Mouse (Mus musculus): ENCODE results near the gene Fyn. TPM values are rescaled to one million over a fixed set of nuclear protein-coding genes. Genes with fewer than 3 reads are reported as not detected.

Gene Fyn
- total and polyA plus RNA-seq, 2 experiments from 2014 or later = 95.2 to 120 TPM

- no peak for DNase-seq (ENCODE audit: low spot score)
- Histone ChIP-seq H3K9ac (replicated peaks; ENCODE audit: low read length) (no peak overlapping the region), H3K36me3 (ENCODE audit: insufficient read depth, low read length) (0 out of 2 replicates have a peak, but pooled peaks cover 19% of the 10 kb centered on the region), H3K27me3 (ENCODE audit: insufficient read depth, low read length) (no peaks in the 10 kb centered on the region), H3K9me3 (ENCODE audit: low read length) (no peaks in the 10 kb centered on the region), H3K4me2 (ENCODE audit: low read depth, low read length) (no peak overlapping the region), H3K27ac (0 out of 2 replicates have a peak overlapping the region, but pooled peaks have one; percentile 11), H3K4me3 (ENCODE audit: low read length) (no peak overlapping the region), H3K4me1 (ENCODE audit: insufficient read depth, low read length) (no peaks in the 10 kb centered on the region)
- TF ChIP-seq CTCF (IDR thresholded peaks at IDR 0.05; ENCODE audit: low read depth) = no peak
- WGBS = 48% methylated on average over 11 of the region's 11 CpGs
- ATAC-seq = no peak
These were observed 154.4 kb downstream of the Fyn start for GRCm38 (mm10) chr10:39522857-39523614.

GRCm38 (mm10) chr10:39524355-39524754 lies 155.7 kb downstream of the Fyn start:
- no peaks in the 10 kb centered on the region for H3K27me3 ChIP-seq (ENCODE audit: insufficient read depth, low read length)
- no peaks in the 10 kb centered on the region for H3K9me3 ChIP-seq (ENCODE audit: low read length)

GRCm38 (mm10) chr10:39525431-39525830 lies 156.8 kb downstream of the Fyn start:
- ATAC-seq = no peak
- Histone ChIP-seq H3K27ac (no peak overlapping the region), H3K4me2 (ENCODE audit: low read depth, low read length) (no peak overlapping the region), H3K27me3 (ENCODE audit: insufficient read depth, low read length) (no peaks in the 10 kb centered on the region), H3K9ac (replicated peaks; ENCODE audit: low read length) (no peak overlapping the region), H3K4me1 (ENCODE audit: insufficient read depth, low read length) (no peaks in the 10 kb centered on the region), H3K36me3 (ENCODE audit: insufficient read depth, low read length) (peaks cover 19% of the 10 kb centered on the region; the same call in 1 of the 2 replicates), H3K9me3 (ENCODE audit: low read length) (no peaks in the 10 kb centered on the region), H3K4me3 (ENCODE audit: low read length) (no peak overlapping the region)
- WGBS = 85% methylated on average over 13 of the region's 13 CpGs
- DNase-seq (ENCODE audit: low spot score) = no peak
- no peak for TF ChIP-seq CTCF (IDR thresholded peaks at IDR 0.05; ENCODE audit: low read depth)

More at GRCm38 (mm10) chr10:39524355-39524754, 155.7 kb downstream of the Fyn start:
- H3K4me2 ChIP-seq (ENCODE audit: low read depth, low read length) = no peak overlapping the region
- H3K4me1 ChIP-seq (ENCODE audit: insufficient read depth, low read length) = no peaks in the 10 kb centered on the region
- no peak for ATAC-seq
- no peak overlapping the region for H3K4me3 ChIP-seq (ENCODE audit: low read length)
- peak overlapping the region; percentile 54 for H3K27ac ChIP-seq
- no peak overlapping the region for H3K9ac ChIP-seq (replicated peaks; ENCODE audit: low read length)
- peak; percentile 44 for DNase-seq (ENCODE audit: low spot score)
- 38% methylated on average over 8 of the region's 8 CpGs for WGBS
- no peak for TF ChIP-seq CTCF (IDR thresholded peaks at IDR 0.05; ENCODE audit: low read depth)
- peaks cover 19% of the 10 kb centered on the region; the same call in 1 of the 2 replicates for H3K36me3 ChIP-seq (ENCODE audit: insufficient read depth, low read length)

GRCm38 (mm10) chr10:39527113-39527512 lies 158.5 kb downstream of the Fyn start:
- no peak for DNase-seq (ENCODE audit: low spot score)

GRCm38 (mm10) chr10:39529179-39529578 lies 160.5 kb downstream of the Fyn start:
- H3K4me2 ChIP-seq (ENCODE audit: low read depth, low read length) = no peak overlapping the region
- DNase-seq (ENCODE audit: low spot score) (no peak), ATAC-seq (no peak)
- no peak overlapping the region for H3K27ac ChIP-seq
- H3K4me3 ChIP-seq (ENCODE audit: low read length) = no peak overlapping the region
- H3K36me3 ChIP-seq (ENCODE audit: insufficient read depth, low read length) = peaks cover 13% of the 10 kb centered on the region; the same call in 1 of the 2 replicates
- no peak for TF ChIP-seq CTCF (IDR thresholded peaks at IDR 0.05; ENCODE audit: low read depth)
- peak overlapping the region; percentile 3; the same call in 1 of the 2 replicates for H3K9ac ChIP-seq (replicated peaks; ENCODE audit: low read length)
- no peaks in the 10 kb centered on the region for H3K4me1 ChIP-seq (ENCODE audit: insufficient read depth, low read length)
- no peaks in the 10 kb centered on the region for H3K9me3 ChIP-seq (ENCODE audit: low read length)
- 57% methylated on average over 14 of the region's 14 CpGs for WGBS
- no peaks in the 10 kb centered on the region for H3K27me3 ChIP-seq (ENCODE audit: insufficient read depth, low read length)

More at GRCm38 (mm10) chr10:39527113-39527512, 158.5 kb downstream of the Fyn start:
- no peaks in the 10 kb centered on the region for H3K9me3 ChIP-seq (ENCODE audit: low read length)
- 30% methylated on average over 5 of the region's 5 CpGs for WGBS
- no peaks in the 10 kb centered on the region for H3K27me3 ChIP-seq (ENCODE audit: insufficient read depth, low read length)
- no peak overlapping the region for H3K4me3 ChIP-seq (ENCODE audit: low read length)
- TF ChIP-seq CTCF (IDR thresholded peaks at IDR 0.05; ENCODE audit: low read depth) = no peak
- H3K4me2 ChIP-seq (ENCODE audit: low read depth, low read length) = no peak overlapping the region
- no peak for ATAC-seq
- peaks cover 19% of the 10 kb centered on the region; the same call in 1 of the 2 replicates for H3K36me3 ChIP-seq (ENCODE audit: insufficient read depth, low read length)
- no peak overlapping the region for H3K27ac ChIP-seq
- no peaks in the 10 kb centered on the region for H3K4me1 ChIP-seq (ENCODE audit: insufficient read depth, low read length)
- no peak overlapping the region for H3K9ac ChIP-seq (replicated peaks; ENCODE audit: low read length)

GRCm38 (mm10) chr10:39532008-39532740 lies 163.5 kb downstream of the Fyn start:
- no peak for TF ChIP-seq CTCF (IDR thresholded peaks at IDR 0.05; ENCODE audit: low read depth)
- H3K4me1 ChIP-seq (ENCODE audit: insufficient read depth, low read length) = peaks cover 24% of the 10 kb centered on the region

More at GRCm38 (mm10) chr10:39532008-39532740, 163.5 kb downstream of the Fyn start:
- WGBS = 56% methylated on average over 19 of the region's 20 CpGs
- Histone ChIP-seq H3K4me3 (ENCODE audit: low read length) (no peak overlapping the region), H3K4me2 (ENCODE audit: low read depth, low read length) (no peak overlapping the region), H3K36me3 (ENCODE audit: insufficient read depth, low read length) (peaks cover 9% of the 10 kb centered on the region; the same call in 1 of the 2 replicates), H3K27me3 (ENCODE audit: insufficient read depth, low read length) (no peaks in the 10 kb centered on the region), H3K9me3 (ENCODE audit: low read length) (no peaks in the 10 kb centered on the region), H3K9ac (replicated peaks; ENCODE audit: low read length) (no peak overlapping the region), H3K27ac (no peak overlapping the region)
- ATAC-seq (no peak), DNase-seq (ENCODE audit: low spot score) (no peak)
